Mouse (Mus musculus) induced T-regulatory cell, adult 2 months (primary cell): ENCODE results near the gene Ctsz.

ENCODE experiments used
- DNase-seq: peaks from one replicate; pipeline ENCODE4 v3.0.0-alpha.2; 2012; ENCODE audit warnings: low read depth

Gene Ctsz

DNA sequence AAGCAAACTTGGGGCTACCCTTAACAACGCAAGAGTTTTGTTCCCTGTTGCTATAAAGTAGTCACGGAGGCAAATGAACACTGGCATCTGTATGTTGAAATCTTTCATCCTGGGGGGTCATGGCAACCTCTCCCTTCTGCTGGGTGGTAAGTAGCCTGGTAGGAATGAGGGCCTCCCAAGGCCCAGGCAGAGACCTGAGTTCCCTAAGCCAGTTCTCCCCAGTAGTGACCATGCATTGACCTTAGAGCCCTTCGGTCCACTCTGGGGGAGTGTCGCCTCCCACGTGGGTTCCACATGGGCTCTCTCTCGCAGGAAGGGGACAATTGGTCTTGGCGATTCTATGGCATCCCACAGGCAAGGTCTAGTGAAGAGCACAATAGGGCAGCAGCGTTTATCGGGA lies 1.1 kb upstream of the Ctsz start:
- DNase-seq: no peak

DNA sequence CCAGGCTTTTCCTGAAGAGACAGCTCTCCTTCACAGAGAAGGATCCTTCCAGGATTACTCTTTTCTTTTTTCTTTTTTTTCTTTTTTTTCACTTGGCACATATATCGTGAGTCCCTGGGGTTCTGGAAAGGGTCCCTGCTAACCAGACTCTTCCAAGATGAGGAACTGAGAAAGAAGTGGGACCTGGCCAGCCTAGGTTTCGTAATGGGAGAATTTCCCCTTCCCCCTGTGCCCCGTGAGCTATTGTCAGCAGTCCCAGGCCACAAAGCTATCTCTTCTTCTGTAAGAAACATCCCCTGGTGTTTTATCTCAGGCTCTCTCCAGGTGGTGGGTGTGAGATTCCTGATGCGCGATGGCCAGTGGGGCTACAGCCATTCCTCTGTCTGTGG lies 605 bp upstream of the Ctsz start:
- no peak for DNase-seq

DNA sequence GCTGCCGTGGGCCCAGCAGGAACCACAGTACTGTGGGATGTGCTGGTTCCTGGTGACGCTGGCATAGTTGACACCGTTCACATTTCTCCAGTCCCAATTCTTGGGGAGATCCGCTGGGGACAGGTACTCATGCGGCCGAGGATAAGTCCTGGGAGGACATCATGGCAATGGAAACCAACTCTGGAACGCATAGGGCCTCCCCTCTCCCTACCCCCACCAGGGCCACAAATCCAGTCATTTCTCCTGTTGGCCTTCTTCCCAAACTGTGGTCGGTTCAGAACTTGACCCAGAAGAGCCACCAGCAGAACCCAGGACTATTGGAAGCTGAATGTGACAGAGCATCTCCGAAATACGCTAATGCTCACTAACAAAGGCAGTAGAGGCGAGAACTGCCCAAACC lies 658 bp downstream of the Ctsz start:
- no peak for DNase-seq

DNA sequence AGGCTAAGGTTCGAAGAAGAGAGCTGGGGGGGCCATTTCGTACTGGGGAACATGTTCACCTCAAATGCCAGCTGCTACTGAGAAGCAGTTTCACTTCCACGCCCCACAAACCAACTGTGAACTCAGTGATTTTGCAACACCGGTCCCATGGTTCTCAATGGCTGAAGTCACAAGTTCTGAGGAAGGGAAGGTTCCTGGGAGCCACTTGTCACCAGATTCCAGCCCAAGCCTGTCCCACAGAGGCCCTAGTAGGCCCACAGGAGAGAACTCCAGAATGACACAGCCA lies 1.2 kb downstream of the Ctsz start:
- peak; percentile 58 for DNase-seq

DNA sequence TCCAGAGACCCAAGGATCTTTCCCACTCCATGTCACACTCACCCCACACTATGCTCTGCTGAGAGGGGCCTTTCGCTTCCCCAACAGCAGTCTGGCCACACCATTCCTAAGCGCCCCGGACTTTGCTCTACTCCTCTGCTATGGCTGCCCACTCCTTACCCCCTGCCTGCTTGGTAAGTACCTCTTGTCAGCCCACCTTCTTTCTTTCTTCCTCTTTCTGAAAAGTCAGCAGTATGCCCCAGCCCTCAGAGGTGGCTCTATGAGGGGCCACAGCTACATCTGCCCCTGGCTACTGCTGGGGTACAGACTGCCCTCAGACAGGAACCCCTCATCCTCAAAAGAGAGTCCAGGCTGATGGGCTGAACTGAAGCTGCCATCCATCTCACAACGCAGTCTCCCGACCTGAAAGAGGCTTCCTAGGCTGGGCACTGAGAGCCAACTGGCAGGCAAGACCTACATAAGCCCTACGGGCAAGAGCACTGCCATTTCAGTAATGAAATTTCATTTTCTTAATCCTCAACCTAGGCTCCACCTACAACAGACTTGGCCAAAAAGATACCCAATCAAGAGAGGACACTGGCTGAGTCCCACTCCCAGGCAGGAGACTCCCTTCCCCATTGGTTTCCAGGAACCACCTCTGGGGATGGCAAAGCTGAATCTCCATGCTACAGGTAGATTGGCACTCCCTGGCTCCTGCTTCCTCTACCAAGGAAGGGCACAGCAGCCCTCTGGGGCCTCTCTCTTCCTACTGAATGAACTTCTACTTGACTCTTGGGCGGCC lies 1.7 kb downstream of the Ctsz start:
- no peak for DNase-seq

DNA sequence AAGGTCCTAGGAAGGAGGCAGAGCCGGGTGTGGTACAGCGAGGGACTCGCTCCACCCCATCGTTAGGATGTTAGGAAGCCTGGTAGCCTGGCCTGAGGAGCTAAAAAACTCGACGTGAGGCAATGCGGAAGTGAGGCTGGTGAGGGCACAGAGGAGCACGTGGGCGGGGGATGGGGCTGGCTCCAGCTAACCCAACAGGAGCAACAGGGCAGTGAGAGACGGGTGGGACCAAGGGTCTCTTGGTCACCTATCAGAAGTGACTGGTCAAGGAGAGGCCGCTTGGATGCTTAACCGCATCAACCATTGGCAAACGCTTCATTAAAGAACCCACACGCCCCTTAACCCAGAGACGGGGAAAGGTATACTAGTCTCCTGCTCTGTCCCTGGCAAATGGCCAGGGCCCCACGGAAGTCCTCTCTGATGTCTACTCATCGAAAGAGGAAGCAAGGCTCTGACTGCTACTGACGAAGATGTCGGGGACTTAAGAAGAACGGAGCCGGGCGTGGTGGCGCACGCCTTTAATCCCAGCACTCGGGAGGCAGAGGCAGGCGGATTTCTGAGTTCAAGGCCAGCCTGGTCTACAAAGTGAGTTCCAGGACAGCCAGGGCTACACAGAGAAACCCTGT lies 2.6 kb downstream of the Ctsz start:
- peak; percentile 18 for DNase-seq

DNA sequence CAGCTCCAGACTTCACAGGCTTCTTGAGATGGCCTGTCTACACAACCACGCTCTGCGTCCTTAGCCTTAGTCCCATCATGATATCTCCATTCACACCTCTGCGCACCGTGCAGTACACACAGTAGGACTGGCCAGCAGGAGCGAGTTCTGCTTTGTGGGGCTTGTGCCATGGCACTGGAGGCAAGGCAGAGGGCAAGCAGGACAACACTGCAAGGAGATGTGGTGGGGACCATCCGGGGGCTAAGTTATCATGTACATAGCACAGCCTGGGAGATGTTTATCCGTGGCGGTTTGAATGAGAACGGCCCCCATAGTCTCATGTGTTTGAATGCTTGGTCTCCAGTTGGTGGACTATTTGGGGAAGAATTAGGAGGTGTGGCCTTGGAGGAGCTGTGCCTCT lies 3.9 kb downstream of the Ctsz start:
- DNase-seq: no peak

DNA sequence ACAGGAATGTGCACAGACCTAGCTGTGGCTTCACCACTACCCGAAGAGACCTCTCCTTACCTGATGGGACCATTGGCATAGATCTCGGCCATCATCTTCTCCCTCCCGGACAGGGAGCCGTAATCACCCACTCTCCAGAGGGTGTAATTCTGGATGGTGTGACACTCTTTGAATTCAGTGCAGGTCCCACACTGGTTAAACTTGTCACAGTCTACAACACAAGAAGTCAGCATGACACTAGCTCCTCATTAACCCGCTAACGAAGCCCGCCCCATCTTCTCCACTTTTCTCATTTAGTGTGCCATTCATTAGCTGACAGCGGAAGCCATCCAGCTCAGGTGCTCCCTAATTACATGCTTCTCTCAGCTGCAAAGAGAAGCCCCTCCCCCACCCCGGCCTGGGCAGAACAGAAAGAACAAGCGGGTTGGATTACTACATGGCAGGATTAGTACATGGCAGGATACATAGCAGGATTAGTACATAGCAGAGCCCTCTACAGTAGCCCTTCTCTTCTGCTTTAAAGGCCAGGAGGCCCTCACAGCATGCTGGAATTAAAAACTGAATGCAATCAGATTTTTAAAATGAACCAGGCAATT lies 9.7 kb downstream of the Ctsz start:
- DNase-seq: no peak

DNA sequence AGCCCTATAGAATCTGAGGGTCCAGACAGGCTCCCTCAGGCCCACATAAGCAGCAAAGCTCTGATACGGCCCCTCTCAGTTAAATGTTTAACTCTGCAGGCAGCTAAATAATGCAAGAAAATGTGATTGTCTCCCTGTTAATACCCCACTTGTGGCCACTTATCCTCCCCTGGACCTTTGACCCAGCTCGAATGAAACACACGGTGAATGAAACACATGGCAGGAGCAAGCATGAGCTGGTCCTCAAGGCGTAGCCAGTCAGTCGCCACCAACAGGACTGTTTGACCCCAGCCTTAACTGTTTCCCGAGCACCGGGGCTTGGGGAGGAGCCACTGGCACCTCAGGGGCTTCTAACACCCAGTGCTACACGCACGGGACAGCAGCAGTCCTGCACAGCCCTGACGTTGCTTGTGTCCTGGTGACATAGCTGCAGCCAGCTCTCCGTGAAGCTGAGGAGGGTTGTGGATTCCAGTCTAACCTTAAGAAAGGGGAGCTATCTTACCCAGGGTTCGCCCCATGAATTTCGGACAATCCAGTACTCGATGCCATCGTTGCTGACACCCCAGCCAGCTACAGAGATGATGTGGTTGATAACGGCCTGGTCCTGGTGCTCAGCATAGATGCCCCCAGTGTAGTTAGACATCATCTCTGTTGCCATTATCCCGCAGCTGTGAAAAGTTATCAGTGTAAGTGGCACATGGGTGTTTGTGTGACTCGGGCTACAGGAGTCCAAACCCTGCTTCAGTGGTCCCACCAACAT lies 10.6 kb downstream of the Ctsz start:
- no peak for DNase-seq

DNA sequence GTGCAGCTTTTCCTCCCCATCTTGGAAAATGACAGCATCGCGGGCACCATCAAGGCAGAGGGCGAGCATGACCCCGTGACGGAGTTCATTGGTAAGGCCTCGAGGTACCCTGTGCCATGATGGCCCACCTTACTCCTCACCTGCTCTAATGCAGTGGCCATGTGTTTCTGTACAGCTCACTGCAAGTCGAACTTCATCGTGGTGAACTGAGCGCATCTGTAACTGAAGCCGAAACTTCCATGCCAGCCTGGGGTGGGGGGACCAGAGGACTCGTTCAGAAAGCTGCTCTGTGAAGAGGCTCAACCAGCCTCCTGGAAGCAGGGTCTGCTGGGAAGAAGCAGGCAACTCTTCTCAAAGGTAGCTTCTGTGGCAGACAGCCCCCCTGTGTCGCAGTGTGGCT lies 12.0 kb downstream of the Ctsz start:
- no peak for DNase-seq

DNA sequence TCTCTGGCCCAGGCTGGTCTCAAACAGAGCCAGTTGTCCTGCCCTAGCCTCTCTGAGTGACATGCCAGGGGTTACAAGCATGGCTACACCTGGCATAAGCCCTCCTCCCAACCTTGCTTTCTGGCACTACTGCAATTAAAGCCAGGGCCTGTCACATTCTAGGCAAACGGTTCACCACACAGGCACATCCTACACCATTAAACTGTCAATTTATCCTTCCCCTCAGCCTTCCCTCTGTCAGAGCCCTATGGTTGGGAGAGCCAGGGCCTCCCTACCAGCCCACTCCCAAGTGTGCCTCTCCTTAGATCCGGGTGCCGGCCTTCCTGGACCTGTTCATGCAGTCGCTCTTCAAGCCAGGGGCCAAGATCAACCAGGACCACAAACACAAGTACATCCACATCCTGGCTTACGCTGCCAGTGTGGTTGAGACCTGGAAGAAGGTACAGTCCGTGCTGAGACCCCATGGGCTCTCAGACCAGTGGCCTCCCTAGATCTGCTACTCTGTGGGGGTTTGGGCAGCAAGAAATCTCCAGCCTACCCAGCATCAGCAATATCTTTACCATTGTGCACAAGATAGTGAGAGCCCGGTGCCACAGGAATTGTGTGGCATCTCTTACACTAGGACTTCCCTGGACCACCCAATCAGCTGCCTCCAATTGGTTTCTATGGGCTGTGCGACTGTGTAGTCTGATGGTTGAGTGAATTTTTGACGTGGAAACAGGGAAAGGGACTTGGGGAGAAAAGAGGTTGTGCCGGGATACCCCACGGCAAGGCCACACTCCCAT lies 14.3 kb downstream of the Ctsz start:
- DNase-seq: no peak

DNA sequence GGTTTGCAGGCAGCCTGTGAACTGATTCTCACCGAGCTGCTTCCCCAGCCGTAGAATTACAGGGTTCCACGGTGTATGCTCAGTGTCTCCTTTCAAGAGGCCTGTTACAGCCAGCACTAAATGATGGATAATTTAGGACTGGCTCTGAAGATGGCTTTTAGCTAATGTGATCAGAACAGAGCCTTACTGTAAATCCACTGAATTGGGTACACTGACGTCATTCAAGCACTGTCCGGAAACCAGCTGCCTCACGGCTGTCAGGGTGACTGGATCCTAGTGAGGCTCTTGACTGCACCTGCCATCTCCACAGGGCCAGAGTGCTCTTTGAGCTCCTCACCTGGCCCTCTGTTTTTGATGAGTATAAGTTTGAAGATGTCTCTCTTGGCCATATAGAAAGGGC lies 17.7 kb downstream of the Ctsz start:
- no peak for DNase-seq

DNA sequence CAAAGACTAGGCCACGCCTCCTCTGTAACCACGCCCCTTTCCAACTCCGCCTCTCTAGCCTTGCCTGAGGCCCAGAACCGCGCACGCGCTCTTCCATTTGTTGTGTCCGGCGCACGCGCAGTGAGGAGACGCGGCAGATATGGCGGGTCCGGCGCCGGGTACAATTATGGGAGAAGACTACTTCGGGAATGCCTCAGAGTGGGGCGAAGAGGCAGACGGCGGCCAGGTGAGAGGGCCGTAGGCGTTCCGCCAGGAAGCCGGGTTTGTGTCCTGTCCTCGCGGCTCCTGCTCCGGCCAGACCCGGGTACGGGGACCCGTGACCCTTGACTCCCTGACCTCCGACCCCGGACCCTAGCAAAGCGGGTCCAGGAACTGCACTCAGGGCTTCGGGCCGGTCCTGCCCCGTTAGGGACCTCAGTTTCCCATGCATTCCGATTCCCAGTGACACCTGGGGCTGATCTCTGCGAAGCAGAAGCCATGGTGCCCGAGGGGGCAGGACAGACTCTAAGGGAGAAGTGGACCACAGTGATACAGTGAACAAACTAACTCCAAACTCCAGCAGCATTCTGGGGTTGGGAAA lies 23.0 kb downstream of the Ctsz start, which contains the start of gene Nelfcd:
Gene Nelfcd (plus strand): TSS at position 74 of the 580 bp plus-strand sequence.
- DNase-seq: peak; percentile 100

DNA sequence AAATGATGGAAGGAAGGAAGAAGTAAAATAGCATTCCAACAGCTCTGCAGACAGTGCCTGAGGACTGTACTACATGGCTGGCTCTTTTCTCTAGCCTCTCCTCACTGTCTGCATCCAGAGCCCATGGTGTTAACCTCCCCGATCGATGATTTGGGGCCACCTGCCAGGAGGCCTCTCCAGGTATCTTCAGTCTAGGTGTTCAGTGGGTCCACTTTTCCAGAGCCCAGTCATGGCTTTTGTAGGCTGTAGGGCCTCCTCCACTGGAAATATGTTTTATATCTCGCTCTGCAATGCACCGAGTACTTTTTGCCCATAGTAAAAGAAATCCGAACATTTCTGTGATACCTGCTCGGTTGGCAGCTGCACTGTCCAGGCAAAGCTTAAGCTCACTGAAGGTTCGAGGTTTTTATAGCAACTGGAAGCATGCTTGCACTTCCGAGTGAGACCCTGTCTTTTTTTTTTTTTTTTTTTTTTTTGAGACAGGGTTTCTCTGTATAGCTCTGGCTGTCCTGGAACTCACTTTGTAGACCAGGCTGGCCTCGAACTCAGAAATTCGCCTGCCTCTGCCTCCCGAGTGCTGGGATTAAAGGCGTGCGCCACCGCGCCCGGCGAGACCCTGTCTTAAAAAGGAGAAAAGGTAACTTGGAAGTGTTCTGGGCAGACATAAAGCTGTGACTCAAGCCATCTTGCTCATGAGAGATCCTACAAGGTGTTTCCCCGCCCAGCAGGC lies 23.7 kb downstream of the Ctsz start:
- DNase-seq: peak; percentile 15

DNA sequence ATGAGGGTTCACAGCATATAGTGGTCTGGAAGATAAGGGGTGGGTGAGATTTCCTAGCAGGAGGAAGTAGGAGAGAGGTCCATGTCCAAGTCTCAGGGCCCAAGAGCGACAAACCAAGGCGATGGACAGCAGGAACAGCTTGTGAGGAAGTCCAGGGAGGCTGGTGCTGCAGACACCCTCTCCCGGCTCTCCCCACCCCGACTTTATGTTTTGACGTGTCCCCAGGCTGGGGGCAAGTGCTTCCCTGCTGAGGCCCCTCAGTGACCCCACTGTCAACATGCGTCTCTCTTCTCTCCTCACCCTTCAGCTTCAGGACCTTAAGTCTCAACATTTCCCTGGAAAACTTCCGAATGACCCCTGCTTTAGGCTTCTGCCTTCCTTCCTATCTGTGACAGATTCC lies 25.7 kb downstream of the Ctsz start:
- no peak for DNase-seq

DNA sequence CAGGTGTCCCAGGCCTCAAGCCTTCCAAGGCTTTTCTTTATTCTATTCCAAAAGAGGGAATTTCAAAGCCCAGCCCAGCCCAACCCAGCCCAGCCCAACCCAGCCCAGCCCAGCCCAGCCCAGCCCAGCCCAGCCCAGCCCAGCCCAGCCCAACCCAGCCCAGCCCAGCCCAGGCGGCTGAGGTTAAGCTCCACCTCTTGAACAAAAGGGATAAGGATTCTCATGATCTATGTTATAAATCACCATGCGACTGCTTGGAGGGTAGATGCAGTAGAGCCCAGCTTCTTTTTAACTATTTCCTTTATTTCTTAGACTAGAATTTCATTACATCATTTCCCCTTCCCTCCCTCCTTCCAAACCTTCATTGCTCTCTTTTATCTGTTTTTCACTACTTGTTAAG lies 28.6 kb downstream of the Ctsz start:
- no peak for DNase-seq

DNA sequence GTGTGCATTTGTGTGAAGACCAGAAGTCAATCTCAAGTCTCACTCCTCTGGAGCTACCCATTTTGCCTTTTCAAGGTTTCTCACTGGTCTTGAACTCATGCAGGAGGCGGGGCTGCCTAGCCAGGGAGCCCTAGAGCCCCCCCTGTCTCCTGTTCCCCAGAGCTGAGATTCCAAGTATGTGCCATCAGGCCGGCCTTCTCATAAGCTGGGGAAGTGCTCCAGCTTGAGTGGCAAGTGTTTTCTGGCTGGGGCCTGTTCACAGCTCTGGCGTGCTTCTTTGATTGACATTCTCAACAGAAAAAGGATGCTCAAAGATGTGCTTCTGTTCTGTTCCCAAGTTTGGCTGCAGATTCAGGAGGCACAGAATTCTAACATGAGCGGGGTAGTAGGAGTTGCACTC lies 38.4 kb downstream of the Ctsz start:
- no peak for DNase-seq

DNA sequence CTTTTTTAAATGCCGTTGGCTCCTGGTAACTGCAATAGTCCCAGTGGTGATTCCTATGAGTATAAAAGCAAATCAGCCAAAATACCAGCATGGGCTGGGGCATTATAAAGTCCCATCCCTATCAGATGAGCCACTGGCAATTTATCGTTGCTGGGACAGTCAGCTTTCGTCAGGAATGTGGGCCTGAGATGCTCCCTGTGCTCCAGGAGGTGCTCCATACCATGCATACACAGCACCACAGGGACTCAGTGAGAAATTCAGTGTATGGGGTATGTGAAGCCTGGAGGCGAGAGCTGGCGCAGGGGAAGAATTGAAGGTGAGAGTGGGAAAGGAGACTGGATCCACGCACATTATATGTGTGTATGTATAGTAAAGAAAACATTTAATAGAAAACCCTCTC lies 41.0 kb downstream of the Ctsz start:
- DNase-seq: no peak

DNA sequence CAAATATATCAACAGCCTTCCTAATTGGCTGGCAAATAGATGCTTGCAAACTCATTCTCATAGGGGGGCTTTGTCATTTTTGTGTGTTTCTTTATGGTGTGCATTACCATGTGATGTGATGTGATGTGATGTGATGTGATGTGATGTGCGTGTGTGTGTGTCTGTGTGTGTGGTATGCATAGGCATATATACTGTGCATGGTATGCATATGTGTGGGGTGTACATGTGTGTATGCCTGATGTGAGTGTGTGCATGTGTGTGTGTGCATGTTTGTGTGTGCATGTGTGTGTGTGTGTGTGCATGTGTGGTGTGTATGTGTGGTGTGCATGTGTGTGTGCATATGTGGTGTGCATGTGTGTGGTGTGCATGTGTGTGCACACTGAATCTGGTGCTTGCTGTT lies 41.8 kb downstream of the Ctsz start:
- no peak for DNase-seq

DNA sequence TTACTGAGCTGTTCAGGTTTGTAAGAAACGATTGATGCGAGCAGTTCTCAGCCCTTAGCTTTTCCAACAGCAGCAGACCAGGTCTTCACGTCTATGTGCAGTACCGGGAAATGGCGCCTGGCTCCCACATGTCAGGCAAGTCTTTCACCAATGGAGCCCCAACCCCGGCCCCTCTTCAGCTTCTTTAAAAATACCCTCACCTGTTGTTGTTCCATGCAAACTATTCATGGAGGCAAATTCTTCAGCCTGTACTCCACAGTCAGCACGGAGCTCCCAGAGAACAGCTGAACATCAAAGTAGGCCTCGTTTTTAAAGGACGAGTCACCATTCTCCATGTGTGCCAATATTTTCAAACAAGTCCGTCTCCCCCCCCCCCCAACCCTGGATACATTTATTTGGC lies 42.2 kb downstream of the Ctsz start:
- DNase-seq: no peak

DNA sequence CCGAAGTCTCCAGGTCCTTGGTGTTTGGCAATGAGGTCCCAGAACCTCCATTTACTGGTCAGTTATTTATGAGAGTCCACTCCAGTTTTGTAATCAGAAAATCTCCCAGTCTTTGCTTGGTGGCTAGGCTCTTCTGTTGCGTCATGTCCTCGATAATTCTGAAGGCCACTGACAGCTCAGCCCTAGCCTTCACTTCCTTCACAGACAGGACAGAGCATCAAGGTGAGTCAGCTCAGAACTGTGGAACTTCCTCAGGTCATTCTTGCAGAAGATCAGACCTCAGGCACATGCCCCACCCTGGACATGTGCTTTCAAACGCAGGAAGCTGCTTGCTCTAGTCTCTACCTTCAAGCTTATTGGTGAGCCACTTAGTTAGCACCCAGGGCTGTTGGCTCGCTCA lies 45.5 kb downstream of the Ctsz start:
- no peak for DNase-seq
